In genomic region chr13:63350076-63350475, GRCm38 (mm10) we compare ENCODE assay signal across 28 mouse cellular contexts.
"Had no signal": no experiment of that assay in that cellular context is flagged by ENCODE, and none has a peak within 500 bp of the region (broad histone marks: within the 10 kb centered on the region; RNA-seq: fewer than 3 reads in every experiment).

No protein-coding gene starts in this region.

- ATAC-seq: forebrain, embryonic 13.5 days; forebrain, embryonic 14.5 days; forebrain, embryonic 15.5 days; forebrain, embryonic 16.5 days; forebrain, postnatal 0 days had no signal

- H3K36me3 ChIP-seq: embryonic facial prominence, embryonic 10.5 days; embryonic facial prominence, embryonic 12.5 days; embryonic facial prominence, embryonic 13.5 days; embryonic facial prominence, embryonic 15.5 days; forebrain, embryonic 10.5 days; forebrain, embryonic 12.5 days; forebrain, embryonic 15.5 days had no signal

- H3K4me2 ChIP-seq: embryonic facial prominence, embryonic 12.5 days; embryonic facial prominence, embryonic 13.5 days; embryonic facial prominence, embryonic 15.5 days; forebrain, embryonic 12.5 days; forebrain, embryonic 13.5 days; forebrain, embryonic 15.5 days had no signal

- H3K9ac ChIP-seq: embryonic facial prominence, embryonic 12.5 days; embryonic facial prominence, embryonic 13.5 days; embryonic facial prominence, embryonic 15.5 days; forebrain, embryonic 12.5 days; forebrain, embryonic 13.5 days; forebrain, embryonic 15.5 days; forebrain, postnatal 0 days had no signal

- H3K9me3 ChIP-seq: embryonic facial prominence, embryonic 10.5 days; embryonic facial prominence, embryonic 12.5 days; embryonic facial prominence, embryonic 13.5 days; embryonic facial prominence, embryonic 15.5 days; forebrain, embryonic 10.5 days; forebrain, embryonic 12.5 days; forebrain, embryonic 13.5 days; forebrain, embryonic 15.5 days had no signal

- H3K4me3 ChIP-seq: embryonic facial prominence, embryonic 10.5 days; embryonic facial prominence, embryonic 12.5 days; embryonic facial prominence, embryonic 13.5 days; embryonic facial prominence, embryonic 15.5 days; erythroblast, embryonic 14.5 days; forebrain, embryonic 10.5 days; forebrain, embryonic 12.5 days; forebrain, embryonic 13.5 days; forebrain, embryonic 15.5 days; gastrocnemius, adult 2 months had no signal

- H3K27ac ChIP-seq: embryonic facial prominence, embryonic 10.5 days; embryonic facial prominence, embryonic 12.5 days; embryonic facial prominence, embryonic 13.5 days; embryonic facial prominence, embryonic 15.5 days; forebrain, embryonic 10.5 days; forebrain, embryonic 12.5 days; forebrain, embryonic 13.5 days; forebrain, embryonic 15.5 days; gastrocnemius, adult 2 months had no signal

- H3K27me3 ChIP-seq: embryonic facial prominence, embryonic 12.5 days; embryonic facial prominence, embryonic 13.5 days; embryonic facial prominence, embryonic 15.5 days; forebrain, embryonic 12.5 days; forebrain, embryonic 13.5 days; forebrain, embryonic 15.5 days had no signal

- DNase-seq: cerebellum, adult 18-20 months; cerebellum, adult 2 months; cerebellum, adult 8-10 months; cerebellum, adult 9-10 months; cerebellum, adult 9-11 months; cerebellum, postnatal 10 days; cerebellum, postnatal 14 days; cerebellum, postnatal 25 days; cerebellum, postnatal 36 days; embryo, embryonic 11 days; forebrain, postnatal 0 days; gastrocnemius, adult 2 months; gastrocnemius, postnatal 10 days; gastrocnemius, postnatal 14 days; gastrocnemius, postnatal 25 days; gastrocnemius, postnatal 36 days; heart, adult 18-20 months had no signal

- H3K4me1 ChIP-seq: embryonic facial prominence, embryonic 12.5 days; embryonic facial prominence, embryonic 15.5 days; forebrain, embryonic 10.5 days; forebrain, embryonic 12.5 days; forebrain, embryonic 13.5 days; forebrain, embryonic 15.5 days had no signal
